Mouse (Mus musculus): Measurements from ENCODE around the gene Herc1. TPM values are rescaled to one million over a fixed set of nuclear protein-coding genes. Genes with fewer than 3 reads are reported as not detected.

The Herc1 gene
- total RNA-seq, 2 experiments from 2014 or later = 36.8 to 40.2 TPM

DNA sequence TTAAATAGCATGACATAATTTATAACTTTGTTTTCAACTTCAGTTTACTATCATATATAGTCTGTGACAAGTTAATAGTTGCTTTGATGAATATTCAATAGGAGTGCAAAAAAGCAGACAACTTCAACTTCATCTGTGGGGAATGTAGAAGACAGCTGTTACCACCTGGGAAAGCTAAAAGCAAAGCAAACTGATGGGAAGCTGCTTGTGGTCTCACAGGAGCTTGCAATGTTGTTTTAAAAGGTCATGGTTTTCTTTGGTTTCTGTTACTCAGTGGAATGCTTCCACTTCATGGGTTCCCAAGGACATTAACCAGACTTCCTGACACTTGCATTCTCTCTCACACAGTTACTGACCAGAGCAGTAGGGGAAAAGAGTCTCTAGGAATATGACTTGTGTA is 138.5 kb downstream of the Herc1 start:
- DNase-seq = no peak
- intact Hi-C loops (cut with DNase I) = loop anchor here (5.0 kb wide), 1 partner anchor 36 kb away; no protein-coding TSS in a partner anchor

DNA sequence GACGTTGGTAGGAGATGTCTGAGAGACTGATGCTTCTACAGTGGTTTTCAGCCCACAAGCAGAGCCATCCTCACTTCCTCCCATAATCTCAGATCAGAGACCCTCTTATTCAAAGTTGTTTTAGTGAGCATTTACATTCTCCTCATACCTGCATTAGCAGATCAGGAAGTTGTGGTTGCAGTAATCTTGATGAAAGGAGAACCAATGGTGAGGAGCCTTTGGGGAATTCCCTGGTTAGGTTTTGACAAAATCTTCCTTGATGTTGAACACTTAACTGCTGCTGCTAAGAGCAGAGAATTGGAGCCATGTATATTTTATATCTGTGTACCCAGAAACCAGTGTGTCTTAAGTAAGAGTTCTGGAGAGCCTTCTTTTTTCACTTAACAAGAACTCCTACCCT is 142.1 kb downstream of the Herc1 start:
- intact Hi-C loops (cut with DNase I) = no loop called here
- DNase-seq = no peak

GRCm38 (mm10) chr9:66493992-66494391 is 143.7 kb downstream of the Herc1 start:
- no peak for DNase-seq
- intact Hi-C loops (cut with DNase I) = no loop called here

DNA sequence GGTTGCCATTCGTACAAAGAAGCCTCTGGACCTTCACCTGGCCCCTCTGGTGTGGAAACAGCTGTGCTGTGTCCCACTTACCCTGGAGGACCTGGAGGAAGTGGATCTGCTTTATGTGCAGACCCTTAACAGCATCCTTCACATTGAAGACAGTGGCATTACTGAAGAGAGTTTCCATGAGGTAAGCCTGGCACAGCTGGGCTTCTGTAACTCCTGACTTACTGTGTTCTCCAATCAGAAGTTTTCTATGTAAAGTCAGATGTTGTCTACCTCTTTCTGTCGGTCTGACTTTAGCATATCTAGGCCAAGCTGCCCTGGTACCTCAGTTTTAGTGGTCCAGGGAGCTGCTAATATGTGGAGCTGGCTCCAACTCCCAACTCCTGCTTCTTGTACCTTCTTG is 151.0 kb downstream of the Herc1 start:
- DNase-seq = no peak
- intact Hi-C loops (cut with DNase I) = no loop called here

- intact Hi-C loops (cut with DNase I) = no loop called here
- no peak for DNase-seq
Observed at GRCm38 (mm10) chr9:66503879-66504411, 153.7 kb downstream of the Herc1 start.

GRCm38 (mm10) chr9:66504518-66504917 is 154.3 kb downstream of the Herc1 start:
- intact Hi-C loops (cut with DNase I) = no loop called here
- no peak for DNase-seq

DNA sequence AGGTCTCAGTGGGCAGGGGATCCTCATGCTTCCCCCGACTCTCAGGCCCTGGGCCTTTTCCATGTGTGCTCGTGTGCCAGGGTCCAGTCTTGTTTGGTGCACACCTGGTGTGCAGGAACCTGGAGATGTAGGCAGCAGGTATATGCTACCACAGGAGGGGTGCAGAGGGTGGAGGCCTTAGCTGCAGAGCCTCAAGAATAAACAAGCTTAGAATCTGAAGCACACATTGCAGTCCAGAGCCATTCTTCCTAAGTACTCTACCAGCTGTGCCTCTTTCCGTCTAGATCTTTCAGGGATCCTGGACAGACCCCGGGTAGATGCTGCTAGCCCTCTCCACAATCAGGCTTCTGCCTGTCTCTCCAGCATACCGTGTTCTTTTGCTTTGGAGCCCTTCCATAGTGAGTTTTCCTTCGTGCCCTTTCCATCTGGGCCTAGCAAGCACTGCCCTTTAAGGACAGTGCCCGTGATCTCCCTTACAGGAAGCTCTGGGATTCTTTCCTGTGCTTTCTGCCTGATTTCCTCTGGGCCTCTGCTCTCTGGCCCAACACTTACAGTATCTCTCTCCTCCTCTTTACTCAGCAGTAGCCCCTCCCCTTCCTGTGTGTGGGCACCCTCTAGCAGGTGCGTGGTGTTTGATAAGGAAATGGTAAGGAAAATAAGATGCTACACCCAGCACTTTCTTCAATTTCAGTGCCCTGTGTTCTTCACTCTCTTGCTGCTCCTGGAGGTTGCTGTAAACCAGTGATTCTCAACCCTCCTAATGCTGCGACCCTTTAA is 155.1 kb downstream of the Herc1 start:
- intact Hi-C loops (cut with DNase I) = no loop called here
- DNase-seq = no peak

- no peak for DNase-seq
- intact Hi-C loops (cut with DNase I) = no loop called here
Observed at GRCm38 (mm10) chr9:66506011-66506410, 155.8 kb downstream of the Herc1 start.

DNA sequence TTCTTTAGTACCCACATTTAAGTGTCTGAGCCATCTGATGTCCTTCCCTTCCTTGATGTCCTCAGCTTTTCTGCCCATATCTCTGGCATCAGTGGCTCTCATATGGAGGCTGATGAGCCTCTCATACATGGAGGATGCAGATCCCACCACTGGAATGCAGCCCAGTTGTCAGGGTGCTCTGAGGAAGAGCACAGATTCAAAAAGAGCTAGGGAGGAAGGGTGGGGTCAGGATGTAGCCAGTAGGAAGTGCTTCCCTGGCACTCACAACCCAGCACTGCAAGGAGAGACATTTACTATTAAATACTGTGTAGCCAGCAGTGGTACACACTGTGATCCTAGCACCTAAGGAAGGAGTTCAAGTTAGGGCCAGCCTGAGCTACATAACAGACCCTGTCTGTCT is 156.2 kb downstream of the Herc1 start:
- intact Hi-C loops (cut with DNase I) = no loop called here
- DNase-seq = no peak

DNA sequence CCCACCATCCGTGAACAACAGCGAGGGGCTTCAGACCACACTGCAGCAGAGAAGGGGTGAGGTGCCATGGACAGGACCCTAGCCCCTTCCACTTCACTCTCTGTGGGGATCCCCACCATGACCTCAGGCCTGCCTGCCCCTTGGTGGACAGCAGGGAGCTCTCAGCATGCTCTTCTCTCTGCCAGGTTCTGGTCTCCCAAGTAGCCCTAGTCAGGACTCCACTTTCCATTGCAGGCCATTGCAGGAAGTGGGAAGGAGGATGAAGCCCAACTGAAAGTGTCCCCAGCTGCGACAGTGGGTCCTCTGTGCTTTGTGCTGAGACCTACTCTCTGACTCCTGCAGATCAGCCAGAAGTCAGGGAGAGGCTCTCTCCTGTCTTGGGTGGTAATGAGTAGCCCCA is 157.4 kb downstream of the Herc1 start:
- intact Hi-C loops (cut with DNase I) = no loop called here
- no peak for DNase-seq

DNA sequence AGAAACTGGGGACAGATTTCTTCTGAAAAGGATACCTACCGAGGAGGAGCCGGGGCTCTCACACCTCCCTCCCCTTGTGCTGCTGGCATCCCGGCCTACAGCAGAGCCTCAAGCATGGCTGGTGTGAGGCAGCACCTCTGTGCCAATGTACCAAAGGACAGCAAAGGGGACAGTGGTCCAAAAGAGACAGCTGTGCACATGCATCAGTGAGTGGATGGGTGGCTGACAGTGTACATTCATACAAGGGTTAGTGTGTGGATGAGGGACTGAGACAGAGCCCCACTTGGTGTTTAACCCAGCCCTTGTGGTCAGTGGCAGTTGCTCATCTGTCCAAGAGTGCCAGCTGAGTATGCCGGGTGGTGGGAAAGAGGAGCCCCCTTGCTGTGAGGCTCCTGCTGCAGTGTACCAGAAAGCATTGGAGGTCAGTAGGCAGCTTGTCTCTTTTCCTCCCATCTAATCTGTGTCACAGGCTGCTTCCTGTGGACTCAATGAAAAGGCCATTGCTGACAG is 158.7 kb downstream of the Herc1 start:
- intact Hi-C loops (cut with DNase I) = no loop called here
- no peak for DNase-seq

- peak in 1 of 2 experiments; percentile 20 for DNase-seq
- intact Hi-C loops (cut with DNase I) = loop anchor here (5.0 kb wide), 4 partner anchors 197 to 467 kb away; partner anchors contain the start of genes Aph1b, Aph1c, Gm10647 and Lactb
Observed at GRCm38 (mm10) chr9:66510351-66510841, 160.1 kb downstream of the Herc1 start.

- intact Hi-C loops (cut with DNase I) = loop anchor here (5.0 kb wide), 4 partner anchors 196 to 466 kb away; partner anchors contain the start of genes Aph1b, Aph1c, Gm10647 and Lactb
- DNase-seq = no peak
Observed at GRCm38 (mm10) chr9:66510944-66511343, 160.7 kb downstream of the Herc1 start.

DNA sequence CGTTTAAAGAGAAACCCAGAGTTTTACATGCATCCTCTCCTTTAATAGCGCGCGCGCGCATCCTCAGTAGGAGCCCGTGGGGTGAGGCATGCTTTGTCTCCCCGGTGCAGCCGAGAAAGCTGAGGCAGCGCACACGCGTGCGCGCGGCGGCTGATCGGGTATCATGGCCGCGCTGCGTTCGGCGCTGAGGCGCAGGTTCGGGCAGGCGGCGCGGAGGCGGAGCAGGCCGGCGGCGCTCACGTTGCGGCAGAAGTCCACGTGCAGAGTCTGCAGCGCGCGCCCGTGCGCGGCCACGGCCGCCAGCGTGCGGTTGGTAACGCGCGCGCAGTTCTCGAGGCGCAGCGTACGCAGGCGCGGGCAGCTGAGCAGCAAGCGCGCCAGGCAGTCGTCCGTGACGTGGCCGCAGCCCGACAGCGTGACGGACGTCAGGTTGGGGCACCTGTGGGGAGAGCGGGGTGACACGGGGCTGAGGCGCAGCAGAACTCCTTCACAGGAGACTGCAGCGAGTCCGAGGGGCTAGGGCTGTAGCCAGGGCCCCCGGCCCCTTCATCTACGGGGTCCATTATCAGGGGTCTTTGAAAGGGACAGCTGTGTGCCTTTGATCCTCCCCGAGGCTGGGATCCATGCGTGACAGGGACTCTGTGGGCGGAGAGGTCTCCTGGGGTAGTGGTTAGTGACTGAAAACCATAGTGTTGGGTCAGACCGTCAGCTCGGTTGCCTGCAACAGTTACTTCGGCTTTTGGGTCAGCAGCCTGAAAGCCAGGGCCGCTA is 161.5 kb downstream of the Herc1 start:
- peak; percentile 90 to 92 for DNase-seq
- intact Hi-C loops (cut with DNase I) = loop anchor here (1.0 to 5.0 kb wide), 6 partner anchors 81 to 466 kb away; partner anchors contain the start of genes Aph1b, Aph1c, Gm10647 and Lactb

- DNase-seq = peak; percentile 78 to 80
- intact Hi-C loops (cut with DNase I) = loop anchor here (1.0 to 5.0 kb wide), 6 partner anchors 80 to 465 kb away; partner anchors contain the start of genes Aph1b, Aph1c, Gm10647 and Lactb
Observed at GRCm38 (mm10) chr9:66512351-66512671, 162.1 kb downstream of the Herc1 start.

DNA sequence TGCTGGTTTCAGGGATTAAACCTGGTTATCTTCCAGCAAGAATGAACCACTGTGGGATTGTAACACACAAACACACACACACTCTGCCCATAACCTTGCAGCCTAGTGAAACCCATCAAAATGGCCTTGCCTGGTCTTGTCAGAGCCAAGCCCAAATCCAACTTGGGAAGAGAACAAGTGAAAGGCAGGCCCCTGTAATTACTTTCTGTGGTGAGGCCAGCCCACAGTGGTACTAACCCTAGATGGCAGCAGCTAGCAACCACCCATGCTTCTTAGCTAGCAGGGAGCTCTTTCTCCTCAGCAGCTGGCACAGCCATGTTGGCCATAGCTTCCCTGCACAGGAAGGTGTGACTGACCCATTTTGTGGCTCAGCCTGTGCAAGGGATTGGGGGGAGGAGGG is 162.9 kb downstream of the Herc1 start:
- intact Hi-C loops (cut with DNase I) = loop anchor here (2.0 to 5.0 kb wide), 5 partner anchors 98 to 464 kb away; partner anchors contain the start of genes Aph1b, Aph1c, Gm10647 and Lactb
- DNase-seq = peak in 1 of 2 experiments; percentile 18

GRCm38 (mm10) chr9:66513661-66514255 is 163.5 kb downstream of the Herc1 start:
- DNase-seq = peak in 1 of 2 experiments; percentile 34
- intact Hi-C loops (cut with DNase I) = loop anchor here (2.0 to 5.0 kb wide), 5 partner anchors 97 to 464 kb away; partner anchors contain the start of genes Aph1b, Aph1c, Gm10647 and Lactb

GRCm38 (mm10) chr9:66514256-66514770 is 164.1 kb downstream of the Herc1 start, which contains the start of gene Fbxl22:
Fbxl22 (minus strand) TSS chr9:66514593.
- intact Hi-C loops (cut with DNase I) = loop anchor here (5.0 kb wide), 4 partner anchors 193 to 463 kb away; partner anchors contain the start of genes Aph1b, Aph1c, Gm10647 and Lactb
- DNase-seq = peak; percentile 55 to 56

GRCm38 (mm10) chr9:66515115-66515514 is 164.9 kb downstream of the Herc1 start:
- no peak for DNase-seq
- intact Hi-C loops (cut with DNase I) = no loop called here

Data from heart, postnatal 36 days (tissue).